Mouse (Mus musculus) stomach, embryonic 15.5 days (tissue): Measurements from ENCODE around the gene Ddx54. TPM values are rescaled to one million over a fixed set of nuclear protein-coding genes. Genes with fewer than 3 reads are reported as not detected.

Experiments
- ATAC-seq: fragments of 200-750 bp; cut with Nextera tagmentation; 2 replicates; pipeline ENCODE4 v1.8.0; 2017; ENCODE audit warnings: low read depth, moderate number of reproducible peaks, moderate TSS enrichment; ENCODE audit not compliant: insufficient read depth, low FRiP score
- H3K27ac ChIP-seq: fragments of 300-500 bp; sonication (generic); 2 replicates; pipeline ENCODE4 v1.5.1; 2015; ENCODE audit warnings: mild to moderate bottlenecking, inconsistent platforms
- H3K27me3 ChIP-seq: fragments of 300-500 bp; sonication (generic); replicated peaks from 2 replicates; pipeline ENCODE4 v1.6.1; 2015; ENCODE audit warnings: inconsistent platforms
- H3K36me3 ChIP-seq: fragments of 300-500 bp; sonication (generic); 2 replicates; pipeline ENCODE4 v1.6.1; 2015; ENCODE audit warnings: inconsistent platforms
- H3K4me1 ChIP-seq: fragments of 300-500 bp; sonication (generic); 2 replicates; pipeline ENCODE4 v1.6.1; 2015; ENCODE audit warnings: inconsistent platforms
- H3K4me2 ChIP-seq: fragments of 300-500 bp; sonication (generic); 2 replicates; pipeline ENCODE4 v1.6.1; 2015; ENCODE audit warnings: mild to moderate bottlenecking, inconsistent platforms
- H3K4me3 ChIP-seq: fragments of 300-500 bp; sonication (generic); replicated peaks from 2 replicates; pipeline ENCODE4 v1.5.1; 2015; ENCODE audit warnings: inconsistent platforms
- H3K9ac ChIP-seq: fragments of 300-500 bp; sonication (generic); 2 replicates; pipeline ENCODE4 v1.6.1; 2015; ENCODE audit warnings: inconsistent platforms
- H3K9me3 ChIP-seq: fragments of 300-500 bp; sonication (generic); 2 replicates; pipeline ENCODE4 v1.6.1; 2016; ENCODE audit warnings: inconsistent platforms
- WGBS: fragments of 180-500 bp; shearing (Covaris S2); methylation state at CpG from one replicate; pipeline ENCODE4 v1.1.7; 2015; 5-methylcytosine and 5-hydroxymethylcytosine counted together
- polyA plus RNA-seq: library from polyadenylated mRNA; unstranded; fragments of >200 nt; fragmentation: Nextera tagmentation; extraction: Ambion mirVana; gene quantifications from 2 replicates; pipeline ENCODE4 v1.2.1, GENCODE M21; 2015

Ddx54 gene
- polyA plus RNA-seq, 1 experiment from 2014 or later: 41.8 TPM

- H3K9ac ChIP-seq: no peak overlapping the region
- no peaks in the 10 kb centered on the region for H3K4me1 ChIP-seq
- H3K4me2 ChIP-seq: no peak overlapping the region
- 84% methylated on average over 5 of the region's 5 CpGs for WGBS
- no peak overlapping the region for H3K4me3 ChIP-seq
- H3K9me3 ChIP-seq: no peaks in the 10 kb centered on the region
- H3K36me3 ChIP-seq: peaks cover 8% of the 10 kb centered on the region
- ATAC-seq: no peak
- H3K27ac ChIP-seq: no peak overlapping the region
- H3K27me3 ChIP-seq: no peaks in the 10 kb centered on the region
Observed at GRCm38 (mm10) chr5:120631892-120632291, 19.4 kb downstream of the Ddx54 start.

- Histone ChIP-seq H3K9me3 (no peaks in the 10 kb centered on the region), H3K4me2 (no peak within 1 kb of the TSS), H3K4me3 (no peak within 1 kb of the TSS), H3K36me3 (no peaks in the 10 kb centered on the region), H3K9ac (no peak within 1 kb of the TSS), H3K27ac (no peak within 1 kb of the TSS), H3K4me1 (no peaks in the 10 kb centered on the region), H3K27me3 (no peaks in the 10 kb centered on the region)
- ATAC-seq: no peak
- 51% methylated on average over 9 of the region's 9 CpGs for WGBS
Observed at GRCm38 (mm10) chr5:120634131-120634530, 21.6 kb downstream of the Ddx54 start, which contains the start of gene Cfap73. Gene Cfap73 (minus strand): TSS chr5:120634235.

- H3K36me3 ChIP-seq: no peaks in the 10 kb centered on the region
- H3K9ac ChIP-seq: no peak overlapping the region
- no peak overlapping the region for H3K27ac ChIP-seq
- no peak overlapping the region for H3K4me3 ChIP-seq
- no peaks in the 10 kb centered on the region for H3K9me3 ChIP-seq
- ATAC-seq: no peak
- H3K4me1 ChIP-seq: no peaks in the 10 kb centered on the region
- H3K27me3 ChIP-seq: no peaks in the 10 kb centered on the region
- WGBS: 31% methylated on average over 5 of the region's 5 CpGs
- H3K4me2 ChIP-seq: no peak overlapping the region
Observed at GRCm38 (mm10) chr5:120634860-120635259, 22.3 kb downstream of the Ddx54 start.

GRCm38 (mm10) chr5:120635633-120636032, 23.1 kb downstream of the Ddx54 start:
- Histone ChIP-seq H3K4me1 (no peaks in the 10 kb centered on the region), H3K4me3 (no peak overlapping the region), H3K9ac (no peak overlapping the region), H3K9me3 (no peaks in the 10 kb centered on the region), H3K4me2 (no peak overlapping the region), H3K36me3 (no peaks in the 10 kb centered on the region), H3K27ac (no peak overlapping the region), H3K27me3 (no peaks in the 10 kb centered on the region)
- no peak for ATAC-seq
- WGBS: 77% methylated on average over 5 of the region's 5 CpGs

GRCm38 (mm10) chr5:120640094-120640493, 27.6 kb downstream of the Ddx54 start:
- H3K4me3 ChIP-seq: no peak overlapping the region
- H3K27ac ChIP-seq: no peak overlapping the region
- no peaks in the 10 kb centered on the region for H3K36me3 ChIP-seq
- no peaks in the 10 kb centered on the region for H3K27me3 ChIP-seq
- H3K9me3 ChIP-seq: no peaks in the 10 kb centered on the region
- 88% methylated on average over 7 of the region's 7 CpGs for WGBS
- ATAC-seq: no peak
- no peaks in the 10 kb centered on the region for H3K4me1 ChIP-seq
- no peak overlapping the region for H3K4me2 ChIP-seq
- H3K9ac ChIP-seq: no peak overlapping the region

GRCm38 (mm10) chr5:120643365-120644085, 31.0 kb downstream of the Ddx54 start:
- Histone ChIP-seq H3K36me3 (no peaks in the 10 kb centered on the region), H3K4me3 (no peak overlapping the region), H3K4me1 (peaks cover 3% of the 10 kb centered on the region), H3K9me3 (no peaks in the 10 kb centered on the region), H3K27ac (no peak overlapping the region), H3K9ac (no peak overlapping the region), H3K4me2 (no peak overlapping the region), H3K27me3 (peaks cover 9% of the 10 kb centered on the region; the same call in 1 of the 2 replicates)
- no peak for ATAC-seq
- 62% methylated on average over 14 of the region's 14 CpGs for WGBS

- no peaks in the 10 kb centered on the region for H3K9me3 ChIP-seq
- H3K4me3 ChIP-seq: no peak overlapping the region
- ATAC-seq: no peak
- H3K4me1 ChIP-seq: peaks cover 10% of the 10 kb centered on the region
- WGBS: 62% methylated on average over 3 of the region's 3 CpGs
- H3K36me3 ChIP-seq: no peaks in the 10 kb centered on the region
- H3K27me3 ChIP-seq: peaks cover 16% of the 10 kb centered on the region
- no peak overlapping the region for H3K4me2 ChIP-seq
- H3K9ac ChIP-seq: no peak overlapping the region
- H3K27ac ChIP-seq: no peak overlapping the region
Observed at GRCm38 (mm10) chr5:120644227-120644626, 31.7 kb downstream of the Ddx54 start.

GRCm38 (mm10) chr5:120645851-120646250, 33.3 kb downstream of the Ddx54 start:
- no peaks in the 10 kb centered on the region for H3K36me3 ChIP-seq

GRCm38 (mm10) chr5:120647361-120647760, 34.8 kb downstream of the Ddx54 start:
- 58% methylated on average over 4 of the region's 4 CpGs for WGBS
- Histone ChIP-seq H3K9ac (no peak overlapping the region), H3K4me3 (no peak overlapping the region), H3K4me2 (no peak overlapping the region), H3K27me3 (peaks cover 36% of the 10 kb centered on the region), H3K27ac (no peak overlapping the region), H3K36me3 (no peaks in the 10 kb centered on the region), H3K4me1 (peaks cover 15% of the 10 kb centered on the region), H3K9me3 (no peaks in the 10 kb centered on the region)
- no peak for ATAC-seq

More at GRCm38 (mm10) chr5:120645851-120646250, 33.3 kb downstream of the Ddx54 start:
- H3K9ac ChIP-seq: no peak overlapping the region
- ATAC-seq: no peak
- 51% methylated on average over 6 of the region's 6 CpGs for WGBS
- no peak overlapping the region for H3K4me3 ChIP-seq
- H3K4me2 ChIP-seq: no peak overlapping the region
- peaks cover 15% of the 10 kb centered on the region for H3K4me1 ChIP-seq
- H3K27ac ChIP-seq: no peak overlapping the region
- H3K9me3 ChIP-seq: no peaks in the 10 kb centered on the region
- peaks cover 31% of the 10 kb centered on the region for H3K27me3 ChIP-seq

GRCm38 (mm10) chr5:120647814-120648491, 35.4 kb downstream of the Ddx54 start:
- Histone ChIP-seq H3K4me2 (peak overlapping the region; percentile 59), H3K9ac (no peak overlapping the region), H3K36me3 (no peaks in the 10 kb centered on the region), H3K4me3 (no peak overlapping the region), H3K9me3 (no peaks in the 10 kb centered on the region), H3K27me3 (peaks cover 36% of the 10 kb centered on the region), H3K4me1 (peaks cover 15% of the 10 kb centered on the region), H3K27ac (no peak overlapping the region)
- WGBS: 29% methylated on average over 12 of the region's 12 CpGs
- ATAC-seq: no peak

GRCm38 (mm10) chr5:120648569-120649373, 36.2 kb downstream of the Ddx54 start, which contains the start of gene Rasal1:
Gene Rasal1 (plus strand): TSS chr5:120648812.
- Histone ChIP-seq H3K4me1 (peaks cover 15% of the 10 kb centered on the region), H3K9me3 (no peaks in the 10 kb centered on the region), H3K27me3 (peaks cover 36% of the 10 kb centered on the region), H3K4me2 (peak within 1 kb of the TSS; percentile 59), H3K27ac (no peak within 1 kb of the TSS), H3K36me3 (no peaks in the 10 kb centered on the region), H3K9ac (no peak within 1 kb of the TSS), H3K4me3 (peak within 1 kb of the TSS; percentile 32)
- WGBS: under 1% methylated on average over 50 of the region's 53 CpGs
- ATAC-seq: 0 out of 2 replicates have a peak, but pooled peaks have one; percentile 54
